Mouse (Mus musculus): ENCODE measurements around the gene Adamts17. TPM values are rescaled to one million over a fixed set of nuclear protein-coding genes. Genes with fewer than 3 reads are reported as not detected.

Adamts17 gene
- polyA plus RNA-seq, 2 experiments: 16.0 to 19.5 TPM

GRCm38 (mm10) chr7:66967206-66967919 is 127.8 kb downstream of the Adamts17 start:
- H3K27ac ChIP-seq (replicated peaks; ENCODE audit: low read depth, low read length): peak overlapping the region; percentile 30; the same call in 1 of the 2 replicates
- DNase-seq (ENCODE audit: low spot score) (no peak), ATAC-seq (ENCODE audit: low FRiP score, low read depth) (no peak)
- TF ChIP-seq POLR2A (IDR thresholded peaks at IDR 0.05; ENCODE audit: borderline replicate concordance, extremely low read depth, insufficient read depth, insufficient read length): no peak
- H3K9ac ChIP-seq (ENCODE audit: low read depth, low read length, severe bottlenecking): no peak overlapping the region
- no peaks in the 10 kb centered on the region for H3K9me3 ChIP-seq (ENCODE audit: control insufficient read depth, low read length)
- no peak overlapping the region for H3K4me3 ChIP-seq (replicated peaks; ENCODE audit: low read length)
- 51% methylated on average over 8 of the region's 8 CpGs for WGBS
- no peak overlapping the region for H3K4me2 ChIP-seq (replicated peaks; ENCODE audit: low read depth, low read length, severe bottlenecking)
- no peaks in the 10 kb centered on the region for H3K36me3 ChIP-seq (ENCODE audit: control insufficient read depth, insufficient read depth, low read length)
- peaks cover 47% of the 10 kb centered on the region for H3K4me1 ChIP-seq (ENCODE audit: control insufficient read depth, insufficient read depth, low read length)
- no peaks in the 10 kb centered on the region for H3K27me3 ChIP-seq (ENCODE audit: control insufficient read depth, insufficient read depth, low read length)

- no peak overlapping the region for H3K4me2 ChIP-seq (replicated peaks; ENCODE audit: low read depth, low read length, severe bottlenecking)
- no peaks in the 10 kb centered on the region for H3K27me3 ChIP-seq (ENCODE audit: control insufficient read depth, insufficient read depth, low read length)
- H3K36me3 ChIP-seq (ENCODE audit: control insufficient read depth, insufficient read depth, low read length): no peaks in the 10 kb centered on the region
- no peak overlapping the region for H3K27ac ChIP-seq (replicated peaks; ENCODE audit: low read depth, low read length)
- H3K4me1 ChIP-seq (ENCODE audit: control insufficient read depth, insufficient read depth, low read length): peaks cover 41% of the 10 kb centered on the region
- no peak overlapping the region for H3K4me3 ChIP-seq (replicated peaks; ENCODE audit: low read length)
- WGBS: 79% methylated on average over 6 of the region's 6 CpGs
- no peaks in the 10 kb centered on the region for H3K9me3 ChIP-seq (ENCODE audit: control insufficient read depth, low read length)
- no peak for DNase-seq (ENCODE audit: low spot score)
- no peak overlapping the region for H3K9ac ChIP-seq (ENCODE audit: low read depth, low read length, severe bottlenecking)
- no peak for ATAC-seq (ENCODE audit: low FRiP score, low read depth)
- no peak for TF ChIP-seq POLR2A (IDR thresholded peaks at IDR 0.05; ENCODE audit: borderline replicate concordance, extremely low read depth, insufficient read depth, insufficient read length)
Observed at GRCm38 (mm10) chr7:66968661-66969060, 129.1 kb downstream of the Adamts17 start.

GRCm38 (mm10) chr7:66969199-66969598 is 129.7 kb downstream of the Adamts17 start:
- Histone ChIP-seq H3K4me1 (ENCODE audit: control insufficient read depth, insufficient read depth, low read length) (peaks cover 38% of the 10 kb centered on the region), H3K9me3 (ENCODE audit: control insufficient read depth, low read length) (no peaks in the 10 kb centered on the region), H3K27ac (replicated peaks; ENCODE audit: low read depth, low read length) (no peak overlapping the region), H3K4me3 (replicated peaks; ENCODE audit: low read length) (no peak overlapping the region), H3K36me3 (ENCODE audit: control insufficient read depth, insufficient read depth, low read length) (no peaks in the 10 kb centered on the region), H3K9ac (ENCODE audit: low read depth, low read length, severe bottlenecking) (no peak overlapping the region), H3K27me3 (ENCODE audit: control insufficient read depth, insufficient read depth, low read length) (no peaks in the 10 kb centered on the region), H3K4me2 (replicated peaks; ENCODE audit: low read depth, low read length, severe bottlenecking) (no peak overlapping the region)
- DNase-seq (ENCODE audit: low spot score) (no peak), ATAC-seq (ENCODE audit: low FRiP score, low read depth) (no peak)
- 25% methylated on average over 2 of the region's 2 CpGs for WGBS
- no peak for TF ChIP-seq POLR2A (IDR thresholded peaks at IDR 0.05; ENCODE audit: borderline replicate concordance, extremely low read depth, insufficient read depth, insufficient read length)

GRCm38 (mm10) chr7:66970235-66970634 is 130.7 kb downstream of the Adamts17 start:
- Histone ChIP-seq H3K9me3 (ENCODE audit: control insufficient read depth, low read length) (no peaks in the 10 kb centered on the region), H3K9ac (ENCODE audit: low read depth, low read length, severe bottlenecking) (no peak overlapping the region), H3K4me3 (replicated peaks; ENCODE audit: low read length) (no peak overlapping the region), H3K36me3 (ENCODE audit: control insufficient read depth, insufficient read depth, low read length) (no peaks in the 10 kb centered on the region), H3K27ac (replicated peaks; ENCODE audit: low read depth, low read length) (no peak overlapping the region), H3K4me2 (replicated peaks; ENCODE audit: low read depth, low read length, severe bottlenecking) (no peak overlapping the region), H3K4me1 (ENCODE audit: control insufficient read depth, insufficient read depth, low read length) (peaks cover 39% of the 10 kb centered on the region), H3K27me3 (ENCODE audit: control insufficient read depth, insufficient read depth, low read length) (no peaks in the 10 kb centered on the region)
- ATAC-seq (ENCODE audit: low FRiP score, low read depth): no peak
- DNase-seq (ENCODE audit: low spot score): no peak
- 65% methylated on average over 2 of the region's 2 CpGs for WGBS
- TF ChIP-seq POLR2A (IDR thresholded peaks at IDR 0.05; ENCODE audit: borderline replicate concordance, extremely low read depth, insufficient read depth, insufficient read length): no peak

GRCm38 (mm10) chr7:66970974-66971373 is 131.4 kb downstream of the Adamts17 start:
- Histone ChIP-seq H3K9me3 (ENCODE audit: control insufficient read depth, low read length) (no peaks in the 10 kb centered on the region), H3K36me3 (ENCODE audit: control insufficient read depth, insufficient read depth, low read length) (no peaks in the 10 kb centered on the region), H3K4me3 (replicated peaks; ENCODE audit: low read length) (no peak overlapping the region), H3K27me3 (ENCODE audit: control insufficient read depth, insufficient read depth, low read length) (no peaks in the 10 kb centered on the region), H3K9ac (ENCODE audit: low read depth, low read length, severe bottlenecking) (no peak overlapping the region), H3K4me2 (replicated peaks; ENCODE audit: low read depth, low read length, severe bottlenecking) (no peak overlapping the region), H3K4me1 (ENCODE audit: control insufficient read depth, insufficient read depth, low read length) (peaks cover 35% of the 10 kb centered on the region), H3K27ac (replicated peaks; ENCODE audit: low read depth, low read length) (no peak overlapping the region)
- ATAC-seq (ENCODE audit: low FRiP score, low read depth): no peak
- WGBS: 33% methylated on average over 2 of the region's 2 CpGs
- no peak for DNase-seq (ENCODE audit: low spot score)
- TF ChIP-seq POLR2A (IDR thresholded peaks at IDR 0.05; ENCODE audit: borderline replicate concordance, extremely low read depth, insufficient read depth, insufficient read length): no peak

Measured in limb, embryonic 14.5 days (tissue).